Mouse (Mus musculus) thymus, postnatal 14 days (tissue): ENCODE measurements at regions not wholly inside any gene's neighbourhood (a gene's known extent, or its start where the extent isn't known, plus 50 kb on each side); places are given as distances from the start of the nearest gene placed in this dataset.

Experiments
- DNase-seq: peaks from one replicate; pipeline ENCODE4 v3.0.0; 2021

GRCm38 (mm10) chr16:78490245-78490644, 86.3 kb downstream of the D16Ertd472e start:
- DNase-seq, result peak; percentile 82

DNA sequence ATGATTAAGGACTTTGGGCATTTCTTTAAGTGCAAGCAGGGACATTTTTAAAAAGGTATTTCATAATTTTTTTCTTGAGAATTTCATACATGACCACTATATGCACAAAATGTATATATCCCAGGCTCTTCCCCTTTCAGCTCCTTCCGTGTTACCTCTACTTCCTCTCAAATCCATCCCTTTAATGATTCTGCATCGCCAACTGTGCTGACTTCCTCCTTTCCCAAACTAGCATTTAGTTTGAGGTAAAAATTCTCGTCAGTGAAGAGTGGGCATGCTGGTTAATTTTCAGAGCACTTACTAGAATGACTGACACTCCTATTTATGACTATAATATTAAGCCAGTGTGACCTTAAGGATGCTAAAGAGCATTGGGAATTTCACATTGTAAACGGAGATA, 86.9 kb downstream of the D16Ertd472e start:
- DNase-seq, result no peak

DNA sequence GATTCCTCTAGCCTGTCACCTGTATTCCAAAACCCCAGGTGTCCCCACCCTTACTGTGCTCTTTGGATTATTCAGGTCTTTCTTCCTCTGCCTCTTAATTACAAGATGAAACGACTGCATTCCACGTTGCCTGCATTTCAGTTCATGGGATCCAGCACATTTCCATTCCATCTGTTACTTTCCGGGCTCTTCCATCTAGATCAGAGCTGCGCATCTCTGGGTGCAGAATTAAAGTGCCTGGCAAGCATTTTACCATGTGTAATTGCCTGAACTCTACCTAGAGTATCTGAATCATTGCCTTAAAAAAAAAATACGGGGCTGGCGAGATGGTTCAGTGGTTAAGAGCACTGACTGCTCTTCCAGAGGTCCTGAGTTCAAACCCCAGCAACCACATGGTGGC, 90.0 kb downstream of the D16Ertd472e start:
- no peak for DNase-seq

- no peak for DNase-seq
These were observed 92.2 kb downstream of the D16Ertd472e start for GRCm38 (mm10) chr16:78484319-78484718.

- DNase-seq, result no peak
These were observed 94.9 kb downstream of the D16Ertd472e start for GRCm38 (mm10) chr16:78481571-78481970.

- no peak for DNase-seq
These were observed 95.4 kb downstream of the D16Ertd472e start for GRCm38 (mm10) chr16:78481065-78481464.

DNA sequence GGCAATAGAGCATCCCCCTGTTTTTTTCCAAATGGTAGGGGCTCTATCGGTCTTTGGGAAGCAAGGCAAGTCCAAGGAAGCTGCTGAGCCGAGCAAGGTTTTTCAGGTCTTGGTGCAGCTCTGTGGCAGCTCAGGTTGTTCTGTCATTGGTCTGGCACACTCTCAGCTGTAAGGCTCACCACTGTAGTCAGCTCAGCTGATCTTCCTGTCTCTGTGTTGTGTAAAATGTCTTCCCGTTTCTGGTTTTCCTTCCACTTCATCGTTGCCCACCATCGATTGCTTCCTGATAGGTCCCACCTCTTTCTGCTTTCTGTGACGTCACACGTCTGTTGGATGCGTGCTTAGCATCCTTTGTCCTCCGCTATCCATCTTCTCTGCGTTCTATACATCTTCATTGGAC, 96.2 kb downstream of the D16Ertd472e start:
- no peak for DNase-seq

DNA sequence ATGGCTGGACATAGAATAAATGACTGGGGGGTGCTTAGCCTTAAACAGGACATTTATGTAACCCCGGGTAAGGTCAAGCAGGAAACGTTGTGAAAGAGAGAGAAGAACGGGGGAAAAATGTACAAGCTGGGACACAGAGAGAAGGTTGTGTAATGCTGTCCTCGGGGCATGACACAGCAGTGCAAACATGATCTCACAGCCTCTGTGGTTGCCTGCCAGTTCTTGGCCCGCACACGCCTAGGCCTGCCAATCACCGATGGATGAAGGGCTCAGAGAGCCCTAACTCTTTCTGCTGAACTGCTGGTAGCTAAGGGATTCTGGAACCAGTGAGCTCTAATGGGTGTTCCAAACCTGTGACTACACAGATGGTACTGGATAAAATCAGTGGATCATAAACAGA, 96.5 kb upstream of the Btg3 start:
- DNase-seq, result no peak

- DNase-seq, result no peak
These were observed 83.0 kb upstream of the Btg3 start for GRCm38 (mm10) chr16:78459996-78460395.

- no peak for DNase-seq
These were observed 80.7 kb upstream of the Btg3 start for GRCm38 (mm10) chr16:78457731-78458151.

DNA sequence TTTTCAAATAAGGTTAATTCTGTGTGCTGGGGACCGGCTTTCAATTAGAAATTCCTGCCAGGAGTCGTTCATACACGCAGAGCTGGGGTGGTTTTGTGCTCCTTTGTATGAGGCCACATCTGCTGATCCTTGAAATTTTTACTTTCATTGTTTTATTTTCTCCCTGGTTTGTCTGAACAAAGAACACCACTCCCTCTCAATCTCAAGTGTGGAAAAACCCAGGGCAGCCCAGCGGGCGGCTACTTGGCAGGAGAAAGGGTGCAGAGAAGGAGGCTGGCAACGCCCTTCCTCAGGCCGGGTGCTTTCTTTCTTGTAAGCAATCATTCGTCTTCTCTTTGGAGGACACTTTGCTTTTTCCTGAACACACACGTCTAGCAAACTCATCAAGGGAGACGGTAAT, 79.4 kb upstream of the Btg3 start:
- no peak for DNase-seq

DNA sequence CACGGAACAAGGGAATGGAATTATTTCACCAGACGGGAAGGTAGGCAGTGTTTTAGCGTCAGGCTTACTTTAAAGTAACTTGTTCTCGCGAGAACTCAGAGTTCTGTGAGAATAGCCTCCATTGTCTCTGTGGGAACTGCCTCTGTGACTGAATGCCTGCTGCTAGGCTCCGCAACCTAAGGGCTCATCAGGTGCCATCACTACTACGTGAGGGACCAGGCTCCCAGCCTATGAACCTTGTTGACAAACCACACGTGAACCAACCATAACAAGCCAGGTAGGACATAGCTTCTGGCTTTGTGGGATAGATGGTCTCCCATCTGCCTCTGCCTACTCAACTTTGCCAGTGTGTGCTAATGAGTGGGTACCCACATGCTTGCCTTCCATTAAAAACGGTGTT, 77.5 kb upstream of the Btg3 start:
- DNase-seq, result no peak

GRCm38 (mm10) chr16:78452303-78452702, 75.3 kb upstream of the Btg3 start:
- DNase-seq, result peak; percentile 73

DNA sequence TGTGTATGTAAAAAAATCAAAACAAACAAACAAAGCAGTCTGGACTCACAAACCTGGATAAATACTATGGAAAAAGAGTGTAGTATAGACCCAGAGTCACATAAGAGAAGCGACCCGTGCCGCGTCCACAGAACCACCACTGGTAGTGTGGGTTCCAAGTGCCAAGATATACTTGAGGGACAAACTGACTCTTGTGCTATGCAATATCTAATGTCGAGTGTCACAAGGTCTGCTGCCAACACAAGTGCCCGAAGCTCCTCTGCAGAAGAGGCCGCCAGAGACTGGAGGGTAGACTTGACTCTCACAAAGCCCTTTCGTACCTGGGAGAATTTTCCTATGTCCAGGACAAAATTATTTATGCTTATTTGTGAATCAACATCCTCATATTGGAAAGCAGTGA, 74.8 kb upstream of the Btg3 start:
- DNase-seq, result no peak

DNA sequence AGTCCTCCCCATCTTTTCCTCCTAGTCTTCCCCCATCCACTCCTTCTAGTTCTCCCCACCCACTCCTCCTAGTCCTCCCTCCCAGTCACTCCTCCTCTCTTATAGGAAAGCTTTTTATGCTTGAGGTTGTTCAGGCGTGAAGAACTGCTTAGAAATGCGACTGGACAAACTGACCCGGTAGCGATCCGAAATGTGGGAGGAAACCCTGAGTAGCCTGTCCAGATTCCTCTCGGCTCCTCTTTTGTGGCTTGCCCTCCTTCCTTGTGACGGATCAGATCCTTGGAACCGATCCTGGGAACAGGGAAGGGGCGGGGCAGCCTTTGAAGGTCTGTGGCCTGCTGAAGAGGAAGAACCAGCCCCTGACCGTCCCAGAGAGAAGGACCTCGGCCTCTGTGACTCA, 74.3 kb upstream of the Btg3 start:
- no peak for DNase-seq

- DNase-seq, result no peak
These were observed 72.2 kb upstream of the Btg3 start for GRCm38 (mm10) chr16:78449231-78449630.

GRCm38 (mm10) chr16:78443262-78443661, 66.3 kb upstream of the Btg3 start:
- DNase-seq, result no peak

GRCm38 (mm10) chr16:78442830-78443229, 65.8 kb upstream of the Btg3 start:
- DNase-seq, result no peak

DNA sequence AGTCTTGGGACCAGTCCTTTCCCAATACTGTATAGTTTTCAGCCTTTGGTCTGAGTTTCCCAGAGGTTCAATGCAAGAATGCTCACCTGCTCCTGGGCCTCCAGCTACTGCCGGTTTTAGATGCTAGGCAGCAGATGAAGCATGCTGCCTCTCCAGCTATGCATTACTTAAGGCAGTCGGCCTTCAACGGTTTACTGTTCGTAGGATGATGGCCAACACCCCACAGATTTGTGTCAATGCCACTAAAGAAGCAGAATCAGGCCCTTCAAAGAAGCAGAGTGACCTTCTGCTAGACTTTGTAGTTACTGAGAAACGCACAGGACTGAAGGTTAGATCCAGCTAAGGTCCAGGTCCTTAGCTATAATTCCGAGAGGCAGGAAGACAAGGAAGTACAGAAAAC, 65.0 kb upstream of the Btg3 start:
- no peak for DNase-seq

DNA sequence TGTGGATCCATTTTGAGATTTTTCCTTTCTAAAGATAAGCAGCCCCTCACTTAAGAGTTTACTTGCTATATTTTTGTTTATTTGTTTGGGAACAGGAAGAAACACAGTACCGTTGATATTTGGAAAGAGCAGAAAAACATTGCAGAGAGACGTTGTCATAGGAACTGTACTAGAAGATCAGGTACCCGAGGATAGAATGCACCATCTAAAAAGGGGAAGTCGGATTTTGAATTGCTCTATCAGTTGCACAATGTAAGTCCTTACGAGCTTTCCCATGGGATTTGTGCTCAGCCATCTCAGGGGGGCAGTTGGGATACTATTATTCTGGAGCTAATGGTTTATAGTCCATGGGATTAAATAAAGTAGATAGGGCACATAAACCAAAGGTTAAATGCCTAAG, 58.7 kb upstream of the Btg3 start:
- no peak for DNase-seq

GRCm38 (mm10) chr16:78427470-78428041, 50.6 kb upstream of the Btg3 start:
- DNase-seq, result no peak
